Mouse (Mus musculus) CH12.LX (cell line): ENCODE measurements around the gene 2410015M20Rik.
A peak's percentile ranks its signal among the peaks of the same experiment; 100 is the strongest.
"Not testable (repeated sequence)": the region's sequence is repeated elsewhere in the genome, so short reads cannot be mapped to it uniquely, and the experiment has no call there.

ENCODE experiments used
- CHD1 ChIP-seq: IDR thresholded peaks from 2 replicates; pipeline ENCODE4 v1.6.1; 2012; ENCODE audit warnings: low read depth, low read length, improper control_type of control experiment, inconsistent platforms
- CHD2 ChIP-seq: IDR thresholded peaks from 2 replicates; pipeline ENCODE4 v1.6.1; 2011; ENCODE audit warnings: low read length, improper control_type of control experiment
- CTCF ChIP-seq, 2 experiments: IDR thresholded peaks in 1 of 2; conservative IDR thresholded peaks in 1 of 2; 2 replicates each; pipeline ENCODE4 v1.5.1; 2011 to 2012; ENCODE audit warnings: low read depth in 2 of 2, low read length in 2 of 2, improper control_type of control experiment in 1 of 2, inconsistent platforms in 1 of 2, mild to moderate bottlenecking in 1 of 2, moderate library complexity in 1 of 2
- EP300 ChIP-seq: IDR thresholded peaks from 2 replicates; pipeline ENCODE4 v1.6.1; 2011; ENCODE audit warnings: low read length, improper control_type of control experiment
- ETS1 ChIP-seq: conservative IDR thresholded peaks from 2 replicates; pipeline ENCODE4 v1.6.1; 2012; ENCODE audit warnings: low read depth, mild to moderate bottlenecking, inconsistent platforms, low read length, improper control_type of control experiment, moderate library complexity
- GABPA ChIP-seq: IDR thresholded peaks from 2 replicates; pipeline ENCODE4 v1.6.1; 2012; ENCODE audit warnings: low read depth, low read length, improper control_type of control experiment, inconsistent platforms; ENCODE audit not compliant: insufficient replicate concordance
- MAX ChIP-seq: IDR thresholded peaks from 2 replicates; pipeline ENCODE4 v1.6.1; 2011; ENCODE audit warnings: low read length, improper control_type of control experiment
- MXI1 ChIP-seq: IDR thresholded peaks from 2 replicates; pipeline ENCODE4 v1.6.1; 2011; ENCODE audit warnings: mild to moderate bottlenecking, low read depth, low read length, improper control_type of control experiment
- POLR2A ChIP-seq: IDR thresholded peaks from 2 replicates; pipeline ENCODE4 v1.6.1; 2011; ENCODE audit warnings: low read depth, mild to moderate bottlenecking, improper control_type of control experiment, low read length
- RAD21 ChIP-seq: IDR thresholded peaks from 2 replicates; pipeline ENCODE4 v1.6.1; 2011; ENCODE audit warnings: low read depth, mild to moderate bottlenecking, low read length, improper control_type of control experiment, moderate library complexity
- TBP ChIP-seq: conservative IDR thresholded peaks from 2 replicates; pipeline ENCODE4 v1.6.1; 2011; ENCODE audit warnings: low read depth, low read length, improper control_type of control experiment
- ZKSCAN1 ChIP-seq: IDR thresholded peaks from 2 replicates; pipeline ENCODE4 v1.6.1; 2012; ENCODE audit warnings: low read depth, inconsistent platforms, low read length, improper control_type of control experiment, borderline replicate concordance

GRCm38 (mm10) chr17:56629800-56630781, 20.5 kb upstream of the 2410015M20Rik start:
- peak; percentile 64; the same call in 1 of the 2 replicates for TF ChIP-seq ETS1
- TF ChIP-seq CHD2; CTCF (conservative IDR thresholded peaks at IDR 0.05 in 1 of 2, IDR thresholded peaks at IDR 0.05 in 1 of 2; ENCODE audit: low read depth in 2 of 2, low read length in 2 of 2); EP300; ZKSCAN1; GABPA; RAD21; MAX: not testable (repeated sequence)
- TF ChIP-seq MXI1 = peak; percentile 64
- peak; percentile 71 for TF ChIP-seq POLR2A
- peak; percentile 60; the same call in 1 of the 2 replicates for TF ChIP-seq CHD1
- TF ChIP-seq TBP = peak; percentile 67; the same call in 1 of the 2 replicates
